Mouse (Mus musculus) liver, adult (tissue): ENCODE results near the gene Tmem238l.

Source experiments
- GATA4 ChIP-seq: IDR thresholded peaks from 2 replicates; pipeline ENCODE4 v1.6.1; 2014; ENCODE audit warnings: mild to moderate bottlenecking, low read length; ENCODE audit not compliant: insufficient replicate concordance

Gene Tmem238l

GRCm38 (mm10) chr11:66998467-66999403, 42.3 kb downstream of the Tmem238l start:
- TF ChIP-seq GATA4, result no peak

- no peak for TF ChIP-seq GATA4
Measured at GRCm38 (mm10) chr11:67000671-67001070, 44.2 kb downstream of the Tmem238l start.

GRCm38 (mm10) chr11:67001717-67002116, 45.3 kb downstream of the Tmem238l start:
- TF ChIP-seq GATA4, result no peak

GRCm38 (mm10) chr11:67002911-67003310, 46.5 kb downstream of the Tmem238l start:
- TF ChIP-seq GATA4, result no peak

GRCm38 (mm10) chr11:67007961-67008360, 51.5 kb downstream of the Tmem238l start:
- TF ChIP-seq GATA4, result no peak

GRCm38 (mm10) chr11:67008528-67008927, 52.1 kb downstream of the Tmem238l start:
- no peak for TF ChIP-seq GATA4

- TF ChIP-seq GATA4, result no peak
Measured at GRCm38 (mm10) chr11:67010430-67010829, 54.0 kb downstream of the Tmem238l start.

GRCm38 (mm10) chr11:67011635-67012034, 55.2 kb downstream of the Tmem238l start:
- TF ChIP-seq GATA4, result no peak
